13 mouse cellular contexts compared by ENCODE assay signal in genomic region chr10:76416811-76417210, GRCm38 (mm10). TPM values are rescaled to one million over a fixed set of nuclear protein-coding genes. Genes with fewer than 3 reads are reported as not detected.
DNase-seq lines count a peak whose midpoint lies in the region; ATAC-seq lines count a peak whose summit lies in the region.
"Had no signal": no experiment of that assay in that cellular context is flagged by ENCODE, and none has a peak within 500 bp of the region (broad histone marks: within the 10 kb centered on the region; RNA-seq: fewer than 3 reads in every experiment).

No protein-coding gene starts in this region.

- peak overlapping the region; percentile 19; the same call in 1 of the 2 replicates for H3K4me2 ChIP-seq in heart, embryonic 16.5 days (ENCODE audit: low read depth, low read length)
- H3K4me2 ChIP-seq: forebrain, embryonic 13.5 days had no signal

- H3K4me1 ChIP-seq in heart, embryonic 16.5 days (ENCODE audit: control insufficient read depth, insufficient read depth, low read length), result peaks cover 3% of the 10 kb centered on the region
- H3K4me1 ChIP-seq: forebrain, embryonic 13.5 days; midbrain, embryonic 10.5 days had no signal

- H3K27me3 ChIP-seq in heart, embryonic 16.5 days (ENCODE audit: control insufficient read depth, insufficient read depth, low read length), result no peaks in the 10 kb centered on the region
- H3K27me3 ChIP-seq: forebrain, embryonic 13.5 days had no signal

- H3K27ac ChIP-seq in heart, embryonic 16.5 days (ENCODE audit: low read length), result peak overlapping the region; percentile 94
- H3K27ac ChIP-seq: forebrain, embryonic 13.5 days; midbrain, embryonic 10.5 days had no signal

- ATAC-seq in frontal cortex, adult (ENCODE audit: low TSS enrichment), result peak; percentile 91
- ATAC-seq in heart, embryonic 16.5 days (replicated peaks; ENCODE audit: extremely low read depth, insufficient read depth, low FRiP score), result peak; percentile 89
- no peak for ATAC-seq in CD4-positive, CD25-positive, alpha-beta regulatory T cell, adult 4 months
- ATAC-seq: forebrain, embryonic 13.5 days; intestine, embryonic 16.5 days had no signal

- DNase-seq in frontal cortex, postnatal 10 days (ENCODE audit: low spot score in 2 of 2), result no peak
- peak; percentile 51 to 52 for DNase-seq in frontal cortex, postnatal 36 days (ENCODE audit: low spot score in 2 of 2)
- DNase-seq in right cerebral cortex, adult 2 months (ENCODE audit: low spot score in 2 of 2), result peak; percentile 51 to 58
- no peak for DNase-seq in adrenal gland, postnatal 25 days
- no peak for DNase-seq in lung, postnatal 10 days
- DNase-seq: spleen, adult 18-20 months had no signal

- no peak overlapping the region for H3K4me3 ChIP-seq in heart, embryonic 16.5 days (ENCODE audit: low read length)
- H3K4me3 ChIP-seq: forebrain, embryonic 13.5 days; midbrain, embryonic 10.5 days had no signal

- 58% methylated on average over 12 of the region's 12 CpGs for WGBS in heart, embryonic 16.5 days

- H3K36me3 ChIP-seq in heart, embryonic 16.5 days (ENCODE audit: control insufficient read depth, insufficient read depth), result peaks cover 56% of the 10 kb centered on the region

- H3K9me3 ChIP-seq in heart, embryonic 16.5 days (replicated peaks; ENCODE audit: control insufficient read depth, low read length), result no peaks in the 10 kb centered on the region
- H3K9me3 ChIP-seq: forebrain, embryonic 13.5 days; midbrain, embryonic 10.5 days had no signal

- H3K9ac ChIP-seq in heart, embryonic 16.5 days (ENCODE audit: low read length), result peak overlapping the region; percentile 47
- H3K9ac ChIP-seq: forebrain, embryonic 13.5 days had no signal

RNA-seq across cellular contexts. Expression of gene AC141477.1, which starts 23.4 kb away (rescaled TPM):
- polyA plus RNA-seq in heart, embryonic 16.5 days (2015; fragmentation: Nextera tagmentation; extraction: Ambion mirVana), result not detected in 2 replicates
- total RNA-seq in adrenal gland, postnatal 25 days (2021), result not detected in 2 replicates
- 1 to 10 TPM in 1 of 2 experiments, not detected in 1; 4.9 TPM for polyA plus RNA-seq in CD4-positive, CD25-positive, alpha-beta regulatory T cell, adult 4 months (2017; shearing (Covaris generic))
- total RNA-seq: liver, adult 2 months had no signal
- polyA plus RNA-seq: intestine, embryonic 16.5 days; liver, adult 2 months; midbrain, embryonic 10.5 days had no signal

RNA-seq across cellular contexts. Expression of gene Pcnt, which starts 25.8 kb away (rescaled TPM):
- polyA plus RNA-seq in heart, embryonic 16.5 days (2015; fragmentation: Nextera tagmentation; extraction: Ambion mirVana), result 12.6 and 12.9 TPM in 2 replicates
- total RNA-seq in adrenal gland, postnatal 25 days (2021), result 22.2 and 23.9 TPM in 2 replicates
- polyA plus RNA-seq in CD4-positive, CD25-positive, alpha-beta regulatory T cell, adult 4 months (2017; shearing (Covaris generic)), result 10 to 100 TPM in 1 of 2 experiments, 1 to 10 TPM in 1; 8.6 to 11.8 TPM

RNA-seq across cellular contexts. Expression of gene 2610028H24Rik, which starts 32.1 kb away (rescaled TPM):
- polyA plus RNA-seq in heart, embryonic 16.5 days (2015; fragmentation: Nextera tagmentation; extraction: Ambion mirVana), result 0.76 and 1.1 TPM in 2 replicates
- not detected in 2 replicates for total RNA-seq in adrenal gland, postnatal 25 days (2021)
- polyA plus RNA-seq in CD4-positive, CD25-positive, alpha-beta regulatory T cell, adult 4 months (2017; shearing (Covaris generic)), result under 1 TPM in 1 of 2 experiments, not detected in 1; 0.24 TPM
- total RNA-seq: liver, adult 2 months had no signal
- polyA plus RNA-seq: forebrain, embryonic 13.5 days; intestine, embryonic 16.5 days; liver, adult 2 months; midbrain, embryonic 10.5 days had no signal

RNA-seq across cellular contexts. Expression of gene Mcm3ap, which starts 51.9 kb away (rescaled TPM):
- 33.3 and 36.9 TPM in 2 replicates for polyA plus RNA-seq in heart, embryonic 16.5 days (2015; fragmentation: Nextera tagmentation; extraction: Ambion mirVana)
- 39.4 and 40.8 TPM in 2 replicates for total RNA-seq in adrenal gland, postnatal 25 days (2021)
- 10 to 100 TPM; 47.6 to 56.5 TPM for polyA plus RNA-seq in CD4-positive, CD25-positive, alpha-beta regulatory T cell, adult 4 months (2017; shearing (Covaris generic))

RNA-seq across cellular contexts. Expression of gene Ybey, which starts 52.1 kb away (rescaled TPM):
- 4.9 and 5.4 TPM in 2 replicates for polyA plus RNA-seq in heart, embryonic 16.5 days (2015; fragmentation: Nextera tagmentation; extraction: Ambion mirVana)
- total RNA-seq in adrenal gland, postnatal 25 days (2021), result 3.4 and 4.5 TPM in 2 replicates
- polyA plus RNA-seq in CD4-positive, CD25-positive, alpha-beta regulatory T cell, adult 4 months (2017; shearing (Covaris generic)), result 1 to 10 TPM; 3.2 to 4.1 TPM

Comparison
In these comparisons a context has a peak if more than half of its experiments do, and no peak if none do; other contexts are left out.
1. DNase-seq: peak in frontal cortex, postnatal 36 days (2 of 2) and right cerebral cortex, adult 2 months (2 of 2); none in frontal cortex, postnatal 10 days (0 of 2), adrenal gland, postnatal 25 days (single experiment) and lung, postnatal 10 days (single experiment).